Mouse (Mus musculus) midbrain, embryonic 12.5 days (tissue): ENCODE measurements around the gene Gm20388. TPM values are rescaled to one million over a fixed set of nuclear protein-coding genes. Genes with fewer than 3 reads are reported as not detected.

ENCODE experiments used
- ATAC-seq: fragments of 200-750 bp; cut with Nextera tagmentation; 2 replicates; pipeline ENCODE4 v1.8.0; 2017; ENCODE audit warnings: low read depth, moderate TSS enrichment, moderate library complexity; ENCODE audit not compliant: low FRiP score
- H3K27ac ChIP-seq: fragments of 300-500 bp; sonication (generic); replicated peaks from 2 replicates; pipeline ENCODE4 v1.5.1; 2016; ENCODE audit warnings: mild to moderate bottlenecking
- H3K27me3 ChIP-seq: fragments of 300-500 bp; sonication (generic); 2 replicates; pipeline ENCODE4 v1.6.1; 2016; ENCODE audit warnings: mild to moderate bottlenecking
- H3K36me3 ChIP-seq: fragments of 300-500 bp; sonication (generic); 2 replicates; pipeline ENCODE4 v1.6.1; 2016
- H3K4me1 ChIP-seq: fragments of 300-500 bp; sonication (generic); 2 replicates; pipeline ENCODE4 v1.6.1; 2016
- H3K4me2 ChIP-seq: fragments of 300-500 bp; sonication (generic); replicated peaks from 2 replicates; pipeline ENCODE4 v1.6.1; 2016; ENCODE audit warnings: mild to moderate bottlenecking, moderate library complexity
- H3K4me3 ChIP-seq: fragments of 300-500 bp; sonication (generic); 2 replicates; pipeline ENCODE4 v1.5.1; 2016; ENCODE audit warnings: mild to moderate bottlenecking
- H3K9ac ChIP-seq: fragments of 300-500 bp; sonication (generic); replicated peaks from 2 replicates; pipeline ENCODE4 v1.6.1; 2016; ENCODE audit warnings: mild to moderate bottlenecking, moderate library complexity
- H3K9me3 ChIP-seq: fragments of 300-500 bp; sonication (generic); 2 replicates; pipeline ENCODE4 v1.6.1; 2016; ENCODE audit warnings: mild to moderate bottlenecking
- WGBS: fragments of 180-500 bp; shearing (Covaris S2); methylation state at CpG from one replicate; pipeline ENCODE4 v1.1.7; 2016; 5-methylcytosine and 5-hydroxymethylcytosine counted together
- polyA plus RNA-seq: library from polyadenylated mRNA; unstranded; fragments of >200 nt; fragmentation: Nextera tagmentation; extraction: Ambion mirVana; gene quantifications from 2 replicates; pipeline ENCODE4 v1.2.1, GENCODE M21; 2016

The Gm20388 gene
- polyA plus RNA-seq, 1 experiment from 2014 or later = not detected

DNA sequence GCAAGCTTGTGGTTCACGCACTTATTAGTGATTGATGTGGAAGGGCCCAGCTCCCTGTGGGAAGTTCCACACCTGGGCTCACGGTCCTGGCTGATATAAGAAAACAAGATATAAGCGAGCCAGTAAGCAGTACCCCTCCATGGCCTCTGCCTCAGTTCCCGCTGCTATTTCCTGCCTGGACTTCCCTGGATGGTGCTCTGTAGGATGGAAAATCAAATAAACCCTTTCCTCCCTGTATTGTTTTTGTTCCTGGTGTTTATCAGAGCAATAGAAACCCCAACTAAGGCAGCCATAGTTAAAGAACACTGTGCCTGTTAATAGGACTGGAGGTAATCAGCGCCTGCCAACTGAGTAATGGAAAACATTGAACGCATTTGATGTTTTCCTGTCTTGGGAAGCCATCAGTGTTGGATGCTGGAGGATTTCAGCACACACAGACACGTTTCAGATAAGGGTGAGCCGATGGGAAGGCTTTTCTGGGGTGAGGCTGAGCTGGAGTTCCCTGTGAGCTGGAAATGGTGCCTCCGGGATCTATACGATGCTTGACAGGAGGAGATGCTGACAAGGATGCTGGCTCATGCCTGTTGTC lies 3748.9 kb downstream of the Gm20388 start:
- Histone ChIP-seq H3K4me1 (peaks cover 13% of the 10 kb centered on the region), H3K4me3 (no peak overlapping the region), H3K4me2 (no peak overlapping the region), H3K9ac (no peak overlapping the region), H3K27me3 (no peaks in the 10 kb centered on the region), H3K36me3 (peaks cover 67% of the 10 kb centered on the region), H3K27ac (no peak overlapping the region), H3K9me3 (no peaks in the 10 kb centered on the region)
- ATAC-seq = no peak
- WGBS = 89% methylated on average over 10 of the region's 10 CpGs

DNA sequence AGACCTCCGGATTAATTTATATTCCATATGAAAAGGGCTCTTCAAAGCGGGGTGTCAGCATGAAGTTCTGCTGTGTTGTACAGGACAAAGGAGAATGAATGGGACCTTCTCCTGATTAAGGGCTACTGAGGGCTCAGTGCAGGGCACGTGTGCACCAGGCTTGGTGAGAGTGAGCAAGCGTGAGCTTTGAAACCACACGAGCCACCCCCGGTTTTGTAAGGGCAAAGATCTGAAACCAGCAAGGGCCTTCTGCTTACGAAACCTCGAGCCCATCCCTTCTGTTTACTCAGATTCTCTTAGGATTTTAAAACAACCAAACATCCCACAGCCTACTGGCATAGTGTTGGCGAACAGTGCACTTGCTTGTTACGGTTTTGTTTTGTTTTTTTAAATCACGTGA lies 3750.9 kb downstream of the Gm20388 start:
- no peaks in the 10 kb centered on the region for H3K9me3 ChIP-seq
- ATAC-seq = no peak
- no peaks in the 10 kb centered on the region for H3K4me1 ChIP-seq
- no peak overlapping the region for H3K4me3 ChIP-seq
- H3K27me3 ChIP-seq = no peaks in the 10 kb centered on the region
- H3K4me2 ChIP-seq = no peak overlapping the region
- WGBS = 85% methylated on average over 11 of the region's 11 CpGs
- no peak overlapping the region for H3K9ac ChIP-seq
- H3K36me3 ChIP-seq = peaks cover 66% of the 10 kb centered on the region
- no peak overlapping the region for H3K27ac ChIP-seq

DNA sequence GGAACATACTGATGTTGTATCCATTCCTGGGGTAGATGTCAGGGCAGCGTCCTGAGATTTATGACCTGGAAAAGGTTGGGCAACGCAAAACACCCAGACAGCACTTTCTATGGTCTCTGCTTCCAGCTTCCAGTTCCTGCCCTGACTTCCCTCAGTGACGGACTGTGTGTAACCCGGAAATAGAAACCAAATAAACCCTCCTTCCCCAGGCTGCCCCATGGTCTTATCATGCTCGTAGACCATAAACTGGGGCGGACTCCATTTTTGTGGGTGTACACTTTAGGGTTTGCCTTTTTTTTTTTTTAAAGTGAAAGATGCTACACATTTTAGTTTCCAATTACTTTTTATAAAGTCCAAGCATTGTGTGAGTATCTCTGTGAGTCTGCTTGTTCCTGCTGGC lies 3754.9 kb downstream of the Gm20388 start:
- Histone ChIP-seq H3K27me3 (no peaks in the 10 kb centered on the region), H3K4me2 (no peak overlapping the region), H3K36me3 (peaks cover 39% of the 10 kb centered on the region), H3K4me3 (no peak overlapping the region), H3K27ac (no peak overlapping the region), H3K4me1 (no peaks in the 10 kb centered on the region), H3K9ac (no peak overlapping the region), H3K9me3 (no peaks in the 10 kb centered on the region)
- WGBS = 94% methylated on average over 6 of the region's 6 CpGs
- ATAC-seq = no peak

DNA sequence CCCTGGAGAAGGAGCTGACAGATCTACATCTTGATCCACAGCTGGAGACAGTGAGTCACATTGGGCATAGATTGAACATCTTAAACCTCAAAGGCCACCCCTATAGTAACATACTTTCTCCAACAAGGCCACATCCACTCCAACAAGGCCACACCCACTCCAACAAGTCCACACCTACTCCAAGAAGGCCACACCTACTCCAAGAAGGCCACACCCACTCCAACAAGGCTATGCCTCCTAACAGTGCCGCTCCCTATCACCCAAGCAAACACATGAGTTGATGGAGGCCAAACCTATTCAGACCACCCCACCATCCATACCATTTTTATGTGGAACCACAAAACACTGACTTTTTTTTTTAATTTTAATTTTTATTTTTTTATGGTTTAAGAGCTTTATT lies 3756.2 kb downstream of the Gm20388 start:
- peaks cover 27% of the 10 kb centered on the region for H3K36me3 ChIP-seq
- H3K4me1 ChIP-seq = no peaks in the 10 kb centered on the region
- no peak overlapping the region for H3K4me3 ChIP-seq
- no peak overlapping the region for H3K9ac ChIP-seq
- H3K27ac ChIP-seq = no peak overlapping the region
- ATAC-seq = no peak
- no peaks in the 10 kb centered on the region for H3K27me3 ChIP-seq
- no peaks in the 10 kb centered on the region for H3K9me3 ChIP-seq
- WGBS = 86% methylated on average over 1 of the region's 1 CpGs
- H3K4me2 ChIP-seq = no peak overlapping the region

DNA sequence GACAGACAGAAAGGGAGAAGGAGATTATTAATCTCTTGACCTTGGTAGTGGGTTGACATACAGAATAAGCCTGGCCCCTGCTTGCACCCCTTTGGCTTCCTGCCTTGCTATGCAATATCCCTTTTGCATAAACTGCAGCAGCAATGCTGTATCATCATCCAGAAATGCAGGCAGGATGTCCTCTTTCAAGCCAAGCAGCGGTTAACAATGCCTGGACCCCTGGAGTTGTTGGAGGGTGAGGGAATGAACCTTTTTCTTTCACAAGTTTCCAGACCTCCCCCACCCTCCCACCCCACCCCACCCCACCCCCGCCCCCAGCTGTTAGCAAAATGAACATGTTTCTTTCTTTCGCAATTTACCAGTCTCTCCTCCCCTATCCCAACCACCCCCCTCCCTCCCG lies 3758.0 kb downstream of the Gm20388 start:
- no peak overlapping the region for H3K27ac ChIP-seq
- no peak for ATAC-seq
- H3K27me3 ChIP-seq = no peaks in the 10 kb centered on the region
- no peak overlapping the region for H3K9ac ChIP-seq
- peaks cover 10% of the 10 kb centered on the region for H3K36me3 ChIP-seq
- no peaks in the 10 kb centered on the region for H3K9me3 ChIP-seq
- H3K4me3 ChIP-seq = no peak overlapping the region
- 57% methylated on average over 3 of the region's 4 CpGs for WGBS
- no peaks in the 10 kb centered on the region for H3K4me1 ChIP-seq
- no peak overlapping the region for H3K4me2 ChIP-seq

DNA sequence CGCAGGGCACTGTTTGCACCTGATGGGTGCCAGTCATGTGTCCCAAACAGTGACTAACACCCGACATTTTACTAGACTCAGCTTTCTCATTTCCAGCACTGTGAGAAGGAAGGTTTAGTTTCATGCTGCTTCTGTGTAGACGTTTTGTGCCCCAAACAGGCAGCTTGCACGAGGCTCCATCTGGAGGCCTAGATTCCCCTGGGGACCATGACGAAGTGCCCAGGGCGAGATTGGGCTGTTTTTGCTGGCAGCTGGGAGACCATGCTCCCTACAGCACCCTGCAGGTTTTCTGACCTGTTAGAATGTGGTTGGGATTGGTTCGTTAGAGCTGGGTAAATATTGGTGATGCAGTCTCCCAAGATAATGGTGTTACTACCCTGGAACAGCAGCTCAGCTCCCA lies 3760.1 kb downstream of the Gm20388 start:
- no peak for ATAC-seq
- no peak overlapping the region for H3K4me2 ChIP-seq
- WGBS = 62% methylated on average over 7 of the region's 7 CpGs
- H3K36me3 ChIP-seq = no peaks in the 10 kb centered on the region
- H3K9ac ChIP-seq = no peak overlapping the region
- H3K27me3 ChIP-seq = no peaks in the 10 kb centered on the region
- H3K4me1 ChIP-seq = peaks cover 8% of the 10 kb centered on the region
- H3K4me3 ChIP-seq = no peak overlapping the region
- no peak overlapping the region for H3K27ac ChIP-seq
- no peaks in the 10 kb centered on the region for H3K9me3 ChIP-seq

DNA sequence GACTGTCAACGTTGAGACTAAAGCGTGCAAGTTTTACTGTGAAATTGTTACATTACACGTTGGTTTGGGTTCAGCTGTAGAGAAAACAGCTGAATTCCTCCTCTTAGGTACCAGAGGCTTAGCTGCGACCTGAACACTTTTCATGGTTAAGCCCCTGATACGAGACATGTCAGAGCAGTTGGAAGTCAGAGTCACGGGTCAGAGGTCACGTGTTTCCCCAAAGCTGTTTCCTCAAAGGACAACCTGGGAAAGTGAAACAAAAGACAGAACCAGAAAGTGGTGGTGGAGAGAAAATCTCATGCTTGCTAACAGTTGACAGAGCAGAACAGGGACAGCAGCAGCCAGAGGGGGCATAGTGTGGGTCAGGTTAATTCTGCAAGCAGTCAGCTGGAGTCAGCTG lies 3760.8 kb downstream of the Gm20388 start:
- Histone ChIP-seq H3K4me3 (no peak overlapping the region), H3K4me2 (no peak overlapping the region), H3K36me3 (no peaks in the 10 kb centered on the region), H3K9ac (no peak overlapping the region), H3K27ac (no peak overlapping the region), H3K27me3 (no peaks in the 10 kb centered on the region), H3K9me3 (no peaks in the 10 kb centered on the region), H3K4me1 (peaks cover 9% of the 10 kb centered on the region)
- WGBS = 56% methylated on average over 7 of the region's 7 CpGs
- no peak for ATAC-seq

DNA sequence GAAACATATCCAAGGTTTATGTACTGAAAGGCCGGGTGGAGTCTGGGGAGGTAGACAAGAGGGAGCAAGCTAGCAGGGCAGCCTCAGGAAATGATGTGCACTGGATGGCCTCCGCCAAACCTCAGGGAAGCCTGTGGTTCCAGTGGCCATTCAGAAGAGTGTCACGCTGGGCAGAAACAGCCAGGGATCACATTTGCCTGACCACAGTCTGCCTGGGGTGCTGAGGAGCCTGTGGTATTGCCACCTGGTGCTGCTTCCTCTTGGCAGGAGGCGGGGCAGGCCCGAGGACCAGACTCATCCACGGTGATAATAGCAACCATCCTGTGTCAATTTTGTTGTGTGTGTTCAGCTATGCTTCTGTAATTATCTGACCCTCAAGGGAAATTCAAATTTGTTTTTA lies 3762.0 kb downstream of the Gm20388 start:
- no peak overlapping the region for H3K4me2 ChIP-seq
- H3K4me1 ChIP-seq = peaks cover 9% of the 10 kb centered on the region
- no peaks in the 10 kb centered on the region for H3K36me3 ChIP-seq
- H3K9me3 ChIP-seq = no peaks in the 10 kb centered on the region
- no peak for ATAC-seq
- no peak overlapping the region for H3K27ac ChIP-seq
- 75% methylated on average over 6 of the region's 6 CpGs for WGBS
- H3K27me3 ChIP-seq = no peaks in the 10 kb centered on the region
- H3K4me3 ChIP-seq = no peak overlapping the region
- no peak overlapping the region for H3K9ac ChIP-seq

DNA sequence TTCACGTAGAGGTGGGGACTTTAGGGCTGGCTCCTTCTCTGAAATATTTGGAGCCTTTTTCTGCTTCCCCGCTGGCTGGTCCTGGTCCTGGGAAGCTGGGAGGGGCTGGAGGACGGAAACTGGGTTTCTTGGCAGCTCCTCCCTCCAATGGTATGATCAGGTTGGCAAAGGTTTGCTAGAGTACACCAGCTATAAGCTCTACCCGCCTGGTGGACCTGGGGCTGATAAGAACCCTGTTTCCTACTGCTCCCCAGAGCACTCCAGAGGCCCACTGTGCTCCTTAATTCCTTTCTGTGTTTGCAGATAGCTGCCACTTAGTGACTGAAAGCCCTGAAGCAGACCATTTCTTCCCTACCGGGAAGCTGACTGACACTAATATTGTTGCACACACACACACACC lies 3765.0 kb downstream of the Gm20388 start:
- peaks cover 9% of the 10 kb centered on the region for H3K4me1 ChIP-seq

DNA sequence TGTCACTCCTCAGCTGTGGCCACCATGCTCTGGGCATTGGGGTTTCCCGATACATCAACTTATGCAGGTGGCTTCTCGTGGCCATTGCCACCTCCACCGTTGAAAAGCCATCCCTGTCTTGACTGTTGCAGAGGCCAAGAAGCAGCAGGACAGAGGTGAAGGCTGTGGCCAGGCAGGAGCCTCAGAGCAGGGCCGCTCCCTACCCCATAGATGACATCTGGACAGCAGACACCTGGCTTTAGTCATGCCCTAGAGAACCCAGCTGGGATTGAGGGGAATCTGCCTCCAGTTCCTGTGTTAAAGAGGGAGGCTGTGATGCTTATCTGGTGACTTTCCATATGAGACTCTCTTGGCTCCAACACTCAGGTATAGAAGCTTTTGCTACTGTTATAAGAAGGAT lies 3767.7 kb downstream of the Gm20388 start:
- no peak for ATAC-seq
- Histone ChIP-seq H3K36me3 (no peaks in the 10 kb centered on the region), H3K9me3 (no peaks in the 10 kb centered on the region), H3K4me2 (no peak overlapping the region), H3K27me3 (0 out of 2 replicates have a peak, but pooled peaks cover 6% of the 10 kb centered on the region), H3K27ac (no peak overlapping the region), H3K4me1 (peaks cover 16% of the 10 kb centered on the region), H3K4me3 (no peak overlapping the region), H3K9ac (no peak overlapping the region)
- WGBS = 90% methylated on average over 4 of the region's 4 CpGs

More for the DNA sequence above, 3765.0 kb downstream of the Gm20388 start:
- Histone ChIP-seq H3K4me2 (no peak overlapping the region), H3K9me3 (no peaks in the 10 kb centered on the region), H3K27me3 (no peaks in the 10 kb centered on the region), H3K9ac (no peak overlapping the region), H3K4me3 (no peak overlapping the region), H3K27ac (no peak overlapping the region), H3K36me3 (no peaks in the 10 kb centered on the region)
- no peak for ATAC-seq
- 55% methylated on average over 5 of the region's 5 CpGs for WGBS

DNA sequence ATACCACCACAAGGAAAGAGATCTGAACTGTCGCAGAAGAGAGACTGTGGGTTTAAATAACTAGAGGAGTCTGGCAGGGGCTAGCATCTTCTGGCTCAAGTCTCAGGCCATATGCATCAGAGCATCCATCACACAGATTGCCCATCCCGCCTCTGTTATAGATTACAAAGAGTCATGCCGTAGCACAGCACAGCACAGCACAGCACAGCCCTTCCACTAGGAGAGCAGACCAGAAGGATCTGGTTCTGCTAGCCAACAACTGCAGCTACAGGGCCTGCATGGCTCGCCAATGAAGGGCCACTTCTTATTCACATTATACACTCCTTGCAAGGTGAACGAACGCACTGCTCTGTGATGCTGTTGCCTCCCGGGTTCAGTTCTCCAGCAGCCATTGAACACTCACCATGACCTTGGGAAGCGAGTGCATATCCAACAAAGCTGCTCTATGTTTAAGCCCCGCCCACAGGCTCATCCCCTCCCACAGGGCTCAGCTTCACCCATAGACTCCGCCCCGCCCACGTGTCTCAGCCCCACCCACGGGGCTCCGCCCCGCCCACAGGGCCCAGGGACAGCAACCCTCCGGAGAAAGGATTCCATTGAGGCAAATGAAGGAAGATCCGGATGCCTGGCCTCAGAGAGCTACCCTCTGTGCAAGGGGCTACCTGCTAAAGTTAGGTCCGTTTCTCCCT lies 3771.6 kb downstream of the Gm20388 start:
- peak overlapping the region; percentile 25; the same call in 1 of the 2 replicates for H3K4me2 ChIP-seq
- ATAC-seq = 0 out of 2 replicates have a peak, but pooled peaks have one; percentile 27
- no peaks in the 10 kb centered on the region for H3K9me3 ChIP-seq
- H3K4me3 ChIP-seq = no peak overlapping the region
- H3K27me3 ChIP-seq = 0 out of 2 replicates have a peak, but pooled peaks cover 6% of the 10 kb centered on the region
- H3K27ac ChIP-seq = no peak overlapping the region
- no peak overlapping the region for H3K9ac ChIP-seq
- WGBS = 22% methylated on average over 18 of the region's 18 CpGs
- peaks cover 7% of the 10 kb centered on the region for H3K4me1 ChIP-seq
- no peaks in the 10 kb centered on the region for H3K36me3 ChIP-seq

DNA sequence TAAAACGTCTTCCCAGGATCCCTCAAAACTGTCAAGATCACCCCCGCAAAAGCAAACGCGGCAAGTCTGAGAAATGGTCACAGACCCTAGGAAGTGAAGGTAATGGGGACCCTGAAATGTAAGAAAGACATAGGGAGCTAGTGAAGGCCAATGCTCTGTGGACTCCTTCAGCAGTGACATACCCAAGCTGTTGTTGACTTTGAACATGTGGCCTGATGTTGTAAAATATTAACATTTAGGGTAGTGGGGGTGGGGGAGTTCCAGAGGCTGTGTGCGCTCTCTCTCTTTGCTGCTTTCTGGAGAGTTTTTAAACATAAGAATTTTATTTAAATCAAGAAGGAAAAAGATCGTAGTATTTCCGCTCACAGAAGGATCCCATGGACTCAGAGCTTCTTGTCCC lies 3772.7 kb downstream of the Gm20388 start:
- 0 out of 2 replicates have a peak, but pooled peaks cover 6% of the 10 kb centered on the region for H3K27me3 ChIP-seq
- no peak overlapping the region for H3K9ac ChIP-seq
- WGBS = 59% methylated on average over 7 of the region's 7 CpGs
- H3K36me3 ChIP-seq = no peaks in the 10 kb centered on the region
- no peak for ATAC-seq
- H3K27ac ChIP-seq = no peak overlapping the region
- H3K9me3 ChIP-seq = no peaks in the 10 kb centered on the region
- peaks cover 7% of the 10 kb centered on the region for H3K4me1 ChIP-seq
- H3K4me3 ChIP-seq = no peak overlapping the region
- H3K4me2 ChIP-seq = no peak overlapping the region
